Mouse (Mus musculus) spleen, postnatal 36 days (tissue): ENCODE measurements at regions not wholly inside any gene's neighbourhood (a gene's known extent, or its start where the extent isn't known, plus 50 kb on each side); places are given as distances from the start of the nearest gene placed in this dataset.
"Not testable (repeated sequence)": the region's sequence is repeated elsewhere in the genome, so short reads cannot be mapped to it uniquely, and the experiment has no call there.

Experiments
- DNase-seq, 2 experiments: peaks; one replicate each; pipeline ENCODE4 v3.0.0; 2022; ENCODE audit warnings: low spot score in 2 of 2, mixed read lengths in 1 of 2

- DNase-seq: not testable (repeated sequence)
These were observed 223.6 kb upstream of the Car8 start for GRCm38 (mm10) chr4:8462414-8462813.

- DNase-seq: no peak
These were observed 215.5 kb upstream of the Car8 start for GRCm38 (mm10) chr4:8454346-8454745.

GRCm38 (mm10) chr4:8432393-8432792 lies 193.6 kb upstream of the Car8 start:
- no peak for DNase-seq

GRCm38 (mm10) chr4:8431032-8431332 lies 192.1 kb upstream of the Car8 start:
- DNase-seq: no peak

GRCm38 (mm10) chr4:8430269-8431031 lies 191.6 kb upstream of the Car8 start:
- no peak for DNase-seq

- no peak for DNase-seq
These were observed 190.9 kb upstream of the Car8 start for GRCm38 (mm10) chr4:8429771-8430170.

GRCm38 (mm10) chr4:8428629-8429523 lies 190.0 kb upstream of the Car8 start:
- DNase-seq: no peak

GRCm38 (mm10) chr4:8427812-8428211 lies 189.0 kb upstream of the Car8 start:
- DNase-seq: no peak

- no peak for DNase-seq
These were observed 184.7 kb upstream of the Car8 start for GRCm38 (mm10) chr4:8423392-8424045.

GRCm38 (mm10) chr4:8421285-8421684 lies 182.4 kb upstream of the Car8 start:
- no peak for DNase-seq

GRCm38 (mm10) chr4:8418374-8419031 lies 179.7 kb upstream of the Car8 start:
- no peak for DNase-seq

GRCm38 (mm10) chr4:8417821-8418220 lies 179.0 kb upstream of the Car8 start:
- no peak for DNase-seq

GRCm38 (mm10) chr4:8413307-8413706 lies 174.5 kb upstream of the Car8 start:
- no peak for DNase-seq

- no peak for DNase-seq
These were observed 161.2 kb upstream of the Car8 start for GRCm38 (mm10) chr4:8400069-8400468.

GRCm38 (mm10) chr4:8399430-8399829 lies 160.6 kb upstream of the Car8 start:
- no peak for DNase-seq

GRCm38 (mm10) chr4:8398969-8399368 lies 160.1 kb upstream of the Car8 start:
- DNase-seq: no peak

- DNase-seq: no peak
These were observed 144.3 kb upstream of the Car8 start for GRCm38 (mm10) chr4:8383162-8383561.

- DNase-seq: no peak
These were observed 143.2 kb upstream of the Car8 start for GRCm38 (mm10) chr4:8382125-8382417.

GRCm38 (mm10) chr4:8381408-8382124 lies 142.7 kb upstream of the Car8 start:
- DNase-seq: no peak

- DNase-seq: peak in 1 of 2 experiments; percentile 35
These were observed 142.0 kb upstream of the Car8 start for GRCm38 (mm10) chr4:8380711-8381338.
